ENCODE assay signal across 10 mouse cellular contexts in genomic region chr11:64023380-64023981, GRCm38 (mm10). TPM values are rescaled to one million over a fixed set of nuclear protein-coding genes. Genes with fewer than 3 reads are reported as not detected.
A peak's percentile ranks its signal among the peaks of the same experiment; 100 is the strongest.
DNase-seq lines count a peak whose midpoint lies in the region; ATAC-seq and TF ChIP-seq lines count a peak whose summit lies in the region.
"Had no signal": no experiment of that assay in that cellular context is flagged by ENCODE, and none has a peak within 500 bp of the region (broad histone marks: within the 10 kb centered on the region; RNA-seq: fewer than 3 reads in every experiment).

No protein-coding gene starts in this region.

- 50% methylated on average over 15 of the region's 15 CpGs for WGBS in midbrain, embryonic 12.5 days
- WGBS in midbrain, postnatal 0 days = 34% methylated on average over 15 of the region's 15 CpGs
- 44% methylated on average over 15 of the region's 15 CpGs for WGBS in forebrain, embryonic 15.5 days
- 33% methylated on average over 15 of the region's 15 CpGs for WGBS in limb, embryonic 11.5 days
- WGBS in stomach, embryonic 16.5 days = 29% methylated on average over 15 of the region's 15 CpGs

- H3K4me1 ChIP-seq in midbrain, embryonic 12.5 days = peaks cover 29% of the 10 kb centered on the region
- peaks cover 6% of the 10 kb centered on the region for H3K4me1 ChIP-seq in midbrain, postnatal 0 days (ENCODE audit: insufficient read depth, low read length)
- H3K4me1 ChIP-seq in forebrain, embryonic 15.5 days = peaks cover 16% of the 10 kb centered on the region
- peaks cover 28% of the 10 kb centered on the region for H3K4me1 ChIP-seq in limb, embryonic 11.5 days (ENCODE audit: control insufficient read depth, insufficient read depth, low read length)
- H3K4me1 ChIP-seq in stomach, embryonic 16.5 days (ENCODE audit: control insufficient read depth, insufficient read depth, low read length) = peaks cover 11% of the 10 kb centered on the region

- H3K9ac ChIP-seq in midbrain, embryonic 12.5 days (replicated peaks) = no peak overlapping the region
- no peak overlapping the region for H3K9ac ChIP-seq in midbrain, postnatal 0 days (replicated peaks; ENCODE audit: low read length, poor library complexity, severe bottlenecking)
- no peak overlapping the region for H3K9ac ChIP-seq in forebrain, embryonic 15.5 days (replicated peaks)
- H3K9ac ChIP-seq in limb, embryonic 11.5 days (ENCODE audit: low read length) = no peak overlapping the region
- H3K9ac ChIP-seq in stomach, embryonic 16.5 days (ENCODE audit: low read length) = no peak overlapping the region
- H3K9ac ChIP-seq: stomach, embryonic 15.5 days had no signal

- peaks cover 5% of the 10 kb centered on the region; the same call in 1 of the 2 replicates for H3K27me3 ChIP-seq in midbrain, embryonic 12.5 days
- no peaks in the 10 kb centered on the region for H3K27me3 ChIP-seq in midbrain, postnatal 0 days (ENCODE audit: insufficient read depth, low read length)
- H3K27me3 ChIP-seq in forebrain, embryonic 15.5 days = no peaks in the 10 kb centered on the region
- no peaks in the 10 kb centered on the region for H3K27me3 ChIP-seq in limb, embryonic 11.5 days (ENCODE audit: control insufficient read depth, insufficient read depth, low read length)
- no peaks in the 10 kb centered on the region for H3K27me3 ChIP-seq in stomach, embryonic 16.5 days (ENCODE audit: control insufficient read depth, insufficient read depth, low read length)
- H3K27me3 ChIP-seq: stomach, embryonic 15.5 days had no signal

- TF ChIP-seq CTCF in midbrain, postnatal 0 days (IDR thresholded peaks at IDR 0.05) = no peak

- H3K36me3 ChIP-seq in midbrain, embryonic 12.5 days = no peaks in the 10 kb centered on the region
- no peaks in the 10 kb centered on the region for H3K36me3 ChIP-seq in midbrain, postnatal 0 days (ENCODE audit: insufficient read depth, low read length)
- no peaks in the 10 kb centered on the region for H3K36me3 ChIP-seq in forebrain, embryonic 15.5 days
- H3K36me3 ChIP-seq in limb, embryonic 11.5 days (ENCODE audit: control insufficient read depth, insufficient read depth, low read length) = no peaks in the 10 kb centered on the region
- no peaks in the 10 kb centered on the region for H3K36me3 ChIP-seq in stomach, embryonic 16.5 days (ENCODE audit: control insufficient read depth, insufficient read depth, low read length)
- H3K36me3 ChIP-seq: stomach, embryonic 15.5 days had no signal

- no peak overlapping the region for H3K4me3 ChIP-seq in midbrain, embryonic 12.5 days
- no peak overlapping the region for H3K4me3 ChIP-seq in midbrain, postnatal 0 days (ENCODE audit: low read depth, low read length)
- no peak overlapping the region for H3K4me3 ChIP-seq in forebrain, embryonic 15.5 days
- no peak overlapping the region for H3K4me3 ChIP-seq in limb, embryonic 11.5 days (ENCODE audit: low read depth, low read length)
- no peak overlapping the region for H3K4me3 ChIP-seq in stomach, embryonic 16.5 days (replicated peaks; ENCODE audit: low read length)
- H3K4me3 ChIP-seq: stomach, embryonic 15.5 days had no signal

- H3K27ac ChIP-seq in midbrain, embryonic 12.5 days (replicated peaks) = peak overlapping the region; percentile 68
- H3K27ac ChIP-seq in midbrain, postnatal 0 days (ENCODE audit: low read depth, low read length) = no peak overlapping the region
- H3K27ac ChIP-seq in forebrain, embryonic 15.5 days (replicated peaks) = peak overlapping the region; percentile 20; the same call in 1 of the 2 replicates
- H3K27ac ChIP-seq in limb, embryonic 11.5 days (replicated peaks; ENCODE audit: low read depth, low read length) = no peak overlapping the region
- no peak overlapping the region for H3K27ac ChIP-seq in stomach, embryonic 16.5 days (ENCODE audit: low read length)
- H3K27ac ChIP-seq: stomach, embryonic 15.5 days had no signal

- peak; percentile 41; the same call in 1 of the 2 replicates for ATAC-seq in midbrain, embryonic 12.5 days (ENCODE audit: low FRiP score, low read depth)
- no peak for ATAC-seq in midbrain, postnatal 0 days (ENCODE audit: low FRiP score)
- ATAC-seq in forebrain, embryonic 15.5 days (replicated peaks) = peak; percentile 63; the same call in 1 of the 2 replicates
- ATAC-seq in limb, embryonic 11.5 days (ENCODE audit: insufficient number of reproducible peaks, low FRiP score, low TSS enrichment, low read depth) = no peak
- ATAC-seq in stomach, embryonic 16.5 days (ENCODE audit: insufficient read depth, low FRiP score) = no peak
- ATAC-seq in cerebellum, adult (ENCODE audit: insufficient number of reproducible peaks, low FRiP score, low TSS enrichment) = no peak

- H3K4me2 ChIP-seq in midbrain, embryonic 12.5 days (replicated peaks) = no peak overlapping the region
- no peak overlapping the region for H3K4me2 ChIP-seq in midbrain, postnatal 0 days (ENCODE audit: low read depth, low read length, poor library complexity, severe bottlenecking)
- no peak overlapping the region for H3K4me2 ChIP-seq in forebrain, embryonic 15.5 days (replicated peaks)
- H3K4me2 ChIP-seq in limb, embryonic 11.5 days (ENCODE audit: low read depth, severe bottlenecking) = no peak overlapping the region; the same call in 1 of the 2 replicates
- H3K4me2 ChIP-seq in stomach, embryonic 16.5 days (ENCODE audit: low read depth, low read length) = peak overlapping the region; percentile 23; the same call in 1 of the 2 replicates
- H3K4me2 ChIP-seq: stomach, embryonic 15.5 days had no signal

- no peaks in the 10 kb centered on the region for H3K9me3 ChIP-seq in midbrain, embryonic 12.5 days
- H3K9me3 ChIP-seq in midbrain, postnatal 0 days (ENCODE audit: low read length) = no peaks in the 10 kb centered on the region
- H3K9me3 ChIP-seq in forebrain, embryonic 15.5 days = no peaks in the 10 kb centered on the region
- no peaks in the 10 kb centered on the region for H3K9me3 ChIP-seq in limb, embryonic 11.5 days (ENCODE audit: control insufficient read depth, low read length)
- no peaks in the 10 kb centered on the region for H3K9me3 ChIP-seq in stomach, embryonic 16.5 days (replicated peaks; ENCODE audit: control insufficient read depth, low read length)
- H3K9me3 ChIP-seq: stomach, embryonic 15.5 days had no signal

- DNase-seq in midbrain, postnatal 0 days (ENCODE audit: low spot score) = no peak
- peak; percentile 57 for DNase-seq in limb, embryonic 11.5 days (ENCODE audit: low spot score)
- no peak for DNase-seq in frontal cortex, postnatal 36 days (ENCODE audit: low spot score in 2 of 2)
- DNase-seq: cerebellum, postnatal 10 days; heart, adult 18-20 months had no signal

RNA-seq across cellular contexts. Expression of gene Cox10, which starts 55.8 kb away (rescaled TPM):
- polyA plus RNA-seq in midbrain, embryonic 12.5 days (2016; fragmentation: Nextera tagmentation; extraction: Ambion mirVana) = 21.1 and 23.9 TPM in 2 replicates
- 21.5 and 24.2 TPM in 2 replicates for total RNA-seq in midbrain, postnatal 0 days (2014; rRNA removed)
- polyA plus RNA-seq in midbrain, postnatal 0 days (2015; fragmentation: Nextera tagmentation; extraction: Ambion mirVana) = 34.5 and 36.4 TPM in 2 replicates
- 21.2 and 22.6 TPM in 2 replicates for polyA plus RNA-seq in forebrain, embryonic 15.5 days (2015; fragmentation: Nextera tagmentation; extraction: Ambion mirVana)
- polyA plus RNA-seq in limb, embryonic 11.5 days (2014; fragmentation: Nextera tagmentation; extraction: Ambion mirVana) = 26.7 and 30.7 TPM in 2 replicates
- 21.7 and 23.7 TPM in 2 replicates for polyA plus RNA-seq in stomach, embryonic 16.5 days (2015; fragmentation: Nextera tagmentation; extraction: Ambion mirVana)

Comparison
In these comparisons a context has a peak if more than half of its experiments do, and no peak if none do; other contexts are left out.
1. ATAC-seq: peak in midbrain, embryonic 12.5 days (single experiment) and forebrain, embryonic 15.5 days (single experiment); none in midbrain, postnatal 0 days (single experiment), limb, embryonic 11.5 days (single experiment), stomach, embryonic 16.5 days (single experiment) and cerebellum, adult (single experiment).
2. H3K27ac ChIP-seq: peak in midbrain, embryonic 12.5 days (single experiment) and forebrain, embryonic 15.5 days (single experiment); none in midbrain, postnatal 0 days (single experiment), limb, embryonic 11.5 days (single experiment) and stomach, embryonic 16.5 days (single experiment).